Mouse (Mus musculus) small intestine, adult 2 months (tissue): ENCODE measurements at regions not wholly inside any gene's neighbourhood (a gene's known extent, or its start where the extent isn't known, plus 50 kb on each side); places are given as distances from the start of the nearest gene placed in this dataset.

Source experiments
- H3K27ac ChIP-seq: fragments of 200-500 bp; 2 replicates; pipeline ENCODE4 v1.5.1; 2012; ENCODE audit warnings: low read depth, low read length, control low read depth, inconsistent platforms; ENCODE audit not compliant: insufficient read depth
- H3K27me3 ChIP-seq: fragments of 200-500 bp; 2 replicates; pipeline ENCODE4 v1.6.1; 2012; ENCODE audit warnings: mild to moderate bottlenecking, moderate library complexity, low read length, inconsistent platforms; ENCODE audit not compliant: control insufficient read depth, insufficient read depth
- H3K36me3 ChIP-seq: fragments of 200-500 bp; 2 replicates; pipeline ENCODE4 v1.6.1; 2012; ENCODE audit warnings: mild to moderate bottlenecking, low read length, control low read depth, inconsistent platforms; ENCODE audit not compliant: control insufficient read depth, insufficient read depth
- H3K4me1 ChIP-seq: fragments of 200-500 bp; 2 replicates; pipeline ENCODE4 v1.6.1; 2012; ENCODE audit warnings: low read length, inconsistent platforms, mixed read lengths; ENCODE audit not compliant: control insufficient read depth, insufficient read depth, insufficient read length
- H3K4me3 ChIP-seq: fragments of 200-500 bp; 2 replicates; pipeline ENCODE4 v1.5.1; 2012; ENCODE audit warnings: low read depth, mild to moderate bottlenecking, control low read depth, inconsistent platforms, low read length, moderate library complexity
- CTCF ChIP-seq: fragments of 200-500 bp; IDR thresholded peaks from 2 replicates; pipeline ENCODE4 v1.5.1; 2012; ENCODE audit warnings: low read depth, mild to moderate bottlenecking, control low read depth, inconsistent platforms, low read length, moderate library complexity, mixed read lengths; ENCODE audit not compliant: insufficient replicate concordance, insufficient read length; ENCODE audit errors: extremely low read depth
- POLR2A ChIP-seq: fragments of 200-500 bp; IDR thresholded peaks from 2 replicates; pipeline ENCODE4 v1.6.1; 2012; ENCODE audit warnings: low read depth, mild to moderate bottlenecking, control low read depth, inconsistent platforms, low read length, moderate library complexity
- WGBS: fragments of 180-500 bp; shearing (Covaris S2); methylation state at CpG from one replicate; pipeline ENCODE4 v1.1.7; 2018; 5-methylcytosine and 5-hydroxymethylcytosine counted together

GRCm38 (mm10) chr14:36155757-36156156 is 61.0 kb downstream of the 4930474N05Rik start:
- TF ChIP-seq CTCF = no peak
- TF ChIP-seq POLR2A = no peak
- H3K36me3 ChIP-seq = no peaks in the 10 kb centered on the region

DNA sequence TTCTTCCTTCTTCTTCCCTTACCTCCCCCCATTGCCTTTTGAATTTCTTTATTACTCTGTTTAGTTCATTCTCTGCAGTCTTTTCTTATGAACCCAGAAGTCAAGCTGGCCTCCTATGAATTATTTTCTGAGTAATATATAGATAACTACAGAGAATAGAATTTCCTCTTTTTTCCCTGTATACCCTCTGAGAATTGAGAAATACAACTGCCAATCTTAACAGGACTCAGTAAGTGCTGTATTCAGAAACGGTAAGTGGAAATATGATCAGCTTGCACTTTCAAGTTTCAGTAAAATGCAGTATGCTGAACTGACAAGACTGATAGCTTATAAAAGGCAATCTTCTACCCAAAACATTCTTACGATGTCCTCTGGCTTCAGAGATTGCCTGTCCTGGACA is 61.5 kb downstream of the 4930474N05Rik start:
- WGBS = 71% methylated on average over 2 of the region's 2 CpGs
- Histone ChIP-seq H3K27me3 (no peaks in the 10 kb centered on the region), H3K4me1 (no peaks in the 10 kb centered on the region), H3K36me3 (no peaks in the 10 kb centered on the region), H3K27ac (no peak overlapping the region), H3K4me3 (no peak overlapping the region)
- TF ChIP-seq POLR2A (no peak), CTCF (no peak)

More at GRCm38 (mm10) chr14:36155757-36156156, 61.0 kb downstream of the 4930474N05Rik start:
- no peak overlapping the region for H3K4me3 ChIP-seq
- H3K4me1 ChIP-seq = no peaks in the 10 kb centered on the region
- no peaks in the 10 kb centered on the region for H3K27me3 ChIP-seq
- H3K27ac ChIP-seq = no peak overlapping the region

- 39% methylated on average over 1 of the region's 1 CpGs for WGBS
- Histone ChIP-seq H3K4me3 (no peak overlapping the region), H3K27me3 (no peaks in the 10 kb centered on the region), H3K27ac (no peak overlapping the region), H3K4me1 (no peaks in the 10 kb centered on the region), H3K36me3 (no peaks in the 10 kb centered on the region)
- TF ChIP-seq POLR2A = no peak
- no peak for TF ChIP-seq CTCF
These were observed 89.0 kb downstream of the 4930474N05Rik start for GRCm38 (mm10) chr14:36183701-36184100.

- WGBS = 74% methylated on average over 3 of the region's 3 CpGs
These were observed 101.8 kb downstream of the 4930474N05Rik start for GRCm38 (mm10) chr14:36196517-36196916.

GRCm38 (mm10) chr14:36198396-36198795 is 103.7 kb downstream of the 4930474N05Rik start:
- 99% methylated on average over 5 of the region's 5 CpGs for WGBS
- no peak overlapping the region for H3K4me3 ChIP-seq
- no peaks in the 10 kb centered on the region for H3K36me3 ChIP-seq
- no peak for TF ChIP-seq POLR2A
- no peak for TF ChIP-seq CTCF
- no peaks in the 10 kb centered on the region for H3K27me3 ChIP-seq
- H3K27ac ChIP-seq = no peak overlapping the region
- H3K4me1 ChIP-seq = no peaks in the 10 kb centered on the region

More at GRCm38 (mm10) chr14:36196517-36196916, 101.8 kb downstream of the 4930474N05Rik start:
- H3K4me3 ChIP-seq = no peak overlapping the region
- H3K27me3 ChIP-seq = no peaks in the 10 kb centered on the region
- H3K27ac ChIP-seq = no peak overlapping the region
- no peaks in the 10 kb centered on the region for H3K4me1 ChIP-seq
- no peak for TF ChIP-seq POLR2A
- TF ChIP-seq CTCF = no peak
- H3K36me3 ChIP-seq = no peaks in the 10 kb centered on the region

DNA sequence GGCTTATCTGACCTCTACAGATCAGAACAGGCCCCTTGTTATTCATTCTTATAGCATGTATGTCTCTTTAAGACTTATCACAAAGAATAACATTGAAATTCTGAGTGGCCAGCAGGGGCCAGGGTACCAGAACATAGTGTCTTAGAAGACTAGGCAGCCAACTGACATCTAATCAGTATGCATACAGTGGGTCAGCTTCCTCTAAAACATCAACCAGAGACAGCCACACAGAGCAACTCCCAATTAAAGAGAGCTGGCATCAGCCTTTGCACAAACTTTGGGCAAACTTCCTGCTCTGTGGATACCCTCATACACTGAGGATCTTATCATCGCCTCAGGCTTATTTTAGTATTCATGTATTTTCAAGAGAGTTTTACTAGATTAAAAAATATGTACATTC is 109.1 kb downstream of the 4930474N05Rik start:
- whole genome bisulfite sequencing = 96% methylated on average over 1 of the region's 1 CpGs

DNA sequence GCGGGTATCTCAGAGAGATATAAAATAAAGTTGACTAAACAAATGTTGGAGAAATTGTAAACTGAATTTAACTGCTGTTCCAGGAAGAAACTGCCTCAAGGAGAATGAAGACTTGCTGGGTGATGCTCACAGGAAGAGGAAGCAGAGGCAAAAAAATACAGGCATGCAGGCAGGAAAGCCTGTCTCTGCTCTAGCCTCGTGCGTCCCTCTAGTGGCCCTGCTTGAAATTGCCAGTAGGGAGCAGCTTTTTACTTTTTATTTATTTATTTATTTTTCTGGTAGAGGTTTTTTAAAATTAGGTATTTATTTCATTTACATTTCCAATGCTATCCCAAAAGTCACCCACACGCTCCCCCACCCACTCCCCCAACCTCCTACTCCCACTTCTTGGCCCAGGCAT is 118.1 kb downstream of the 4930474N05Rik start:
- TF ChIP-seq CTCF (peak; percentile 15; the same call in 1 of the 2 replicates), POLR2A (no peak)
- Histone ChIP-seq H3K27ac (no peak overlapping the region), H3K27me3 (no peaks in the 10 kb centered on the region), H3K4me3 (no peak overlapping the region), H3K36me3 (no peaks in the 10 kb centered on the region), H3K4me1 (no peaks in the 10 kb centered on the region)
- WGBS = 42% methylated on average over 4 of the region's 4 CpGs

More for the DNA sequence above, 109.1 kb downstream of the 4930474N05Rik start:
- Histone ChIP-seq H3K4me3 (no peak overlapping the region), H3K27ac (no peak overlapping the region), H3K36me3 (no peaks in the 10 kb centered on the region), H3K27me3 (no peaks in the 10 kb centered on the region), H3K4me1 (no peaks in the 10 kb centered on the region)
- TF ChIP-seq POLR2A = no peak

DNA sequence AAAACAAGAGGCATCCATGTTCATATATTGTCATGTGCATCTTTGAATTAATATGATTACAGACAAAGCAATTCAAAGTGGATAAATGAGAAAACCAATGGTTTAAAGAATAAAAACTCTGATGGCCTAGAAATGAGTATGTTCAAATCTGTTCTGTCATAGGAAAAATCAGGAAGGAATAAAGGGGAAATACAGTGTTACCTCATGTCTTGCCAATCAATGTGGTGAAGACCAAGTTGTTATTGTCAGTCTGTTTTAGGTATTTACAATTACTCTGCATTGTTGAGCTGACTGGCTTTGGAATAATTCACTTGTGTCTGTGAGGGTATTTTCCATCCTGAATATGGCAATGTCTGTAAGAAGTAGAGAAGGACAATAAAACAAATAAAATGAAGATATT is 151.1 kb downstream of the 4930474N05Rik start:
- Histone ChIP-seq H3K4me1 (no peaks in the 10 kb centered on the region), H3K27ac (no peak overlapping the region), H3K27me3 (no peaks in the 10 kb centered on the region), H3K4me3 (no peak overlapping the region), H3K36me3 (no peaks in the 10 kb centered on the region)
- TF ChIP-seq CTCF (no peak), POLR2A (no peak)
